Mouse (Mus musculus) bone marrow macrophage, adult 2 months (primary cell): ENCODE measurements around the gene Adpgk.

Experiments
- CTCF ChIP-seq: IDR thresholded peaks from 2 replicates; pipeline ENCODE4 v1.5.1; 2012; ENCODE audit warnings: low read depth, mild to moderate bottlenecking, low read length, moderate library complexity
- POLR2A ChIP-seq: IDR thresholded peaks from 2 replicates; pipeline ENCODE4 v1.6.1; 2012; ENCODE audit warnings: mild to moderate bottlenecking, low read depth, low read length, borderline replicate concordance

- TF ChIP-seq POLR2A = no peak
- TF ChIP-seq CTCF = no peak
These were observed 38.7 kb downstream of the Adpgk start for GRCm38 (mm10) chr9:59330055-59330454.
